Mouse (Mus musculus): Measurements from ENCODE around the gene S100b. TPM values are rescaled to one million over a fixed set of nuclear protein-coding genes. Genes with fewer than 3 reads are reported as not detected.

S100b gene
- polyA plus RNA-seq, 1 experiment from 2014 or later, result 0.20 TPM

DNA sequence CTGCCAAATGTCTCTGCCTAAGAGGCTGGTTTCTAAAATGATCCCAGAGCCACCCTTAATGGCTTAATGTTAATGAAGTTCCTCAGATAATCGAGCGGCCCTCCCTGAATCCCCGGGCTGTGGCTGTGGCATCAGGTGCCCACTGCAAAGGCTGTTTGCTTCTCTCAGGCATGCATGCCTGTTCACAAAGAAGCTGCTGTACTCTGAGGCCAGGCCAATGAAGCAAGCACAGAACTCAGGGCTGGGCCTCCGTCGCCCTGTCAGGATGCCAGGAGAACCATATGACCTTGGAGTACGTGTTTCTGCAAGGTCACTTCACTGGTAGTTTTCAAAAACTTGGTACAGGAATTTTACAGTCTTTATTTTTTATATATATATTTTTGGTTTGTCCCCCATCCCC, 2.0 kb downstream of the S100b start:
- H3K4me3 ChIP-seq (ENCODE audit: low read depth, low read length), result no peak overlapping the region
- H3K9ac ChIP-seq (ENCODE audit: low read length), result no peak overlapping the region
- 86% methylated on average over 6 of the region's 6 CpGs for WGBS
- ATAC-seq (ENCODE audit: low FRiP score) (no peak), DNase-seq (ENCODE audit: low spot score, missing footprints) (no peak)
- no peaks in the 10 kb centered on the region for H3K36me3 ChIP-seq (ENCODE audit: control insufficient read depth, insufficient read depth, low read length)
- H3K4me1 ChIP-seq (ENCODE audit: control insufficient read depth, insufficient read depth, low read length), result peaks cover 4% of the 10 kb centered on the region
- no peak overlapping the region for H3K27ac ChIP-seq (ENCODE audit: low read depth, low read length)
- H3K4me2 ChIP-seq, result no peak overlapping the region
- H3K9me3 ChIP-seq (ENCODE audit: control insufficient read depth, low read length), result no peaks in the 10 kb centered on the region
- no peaks in the 10 kb centered on the region for H3K27me3 ChIP-seq (ENCODE audit: control insufficient read depth, insufficient read depth, low read length)

DNA sequence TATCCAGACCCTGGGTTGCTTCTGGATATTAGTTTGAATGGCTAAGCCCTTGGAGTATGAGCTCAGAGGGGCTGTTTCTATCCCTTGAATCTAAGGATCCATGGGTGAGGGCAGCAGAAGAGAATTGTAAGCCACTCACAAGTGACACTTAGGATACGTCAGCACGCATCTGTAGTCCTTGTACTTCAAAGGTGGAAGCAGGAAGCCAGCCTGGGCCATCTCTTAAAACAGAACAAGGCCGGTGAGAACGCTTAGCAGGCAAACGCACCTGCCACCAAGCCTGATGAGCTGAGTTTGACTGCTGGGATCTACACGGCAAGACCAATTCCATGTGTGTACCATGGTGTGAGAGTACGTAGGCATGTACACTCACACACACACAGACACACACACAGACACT, 3.6 kb downstream of the S100b start:
- no peak for ATAC-seq (ENCODE audit: low FRiP score)

DNA sequence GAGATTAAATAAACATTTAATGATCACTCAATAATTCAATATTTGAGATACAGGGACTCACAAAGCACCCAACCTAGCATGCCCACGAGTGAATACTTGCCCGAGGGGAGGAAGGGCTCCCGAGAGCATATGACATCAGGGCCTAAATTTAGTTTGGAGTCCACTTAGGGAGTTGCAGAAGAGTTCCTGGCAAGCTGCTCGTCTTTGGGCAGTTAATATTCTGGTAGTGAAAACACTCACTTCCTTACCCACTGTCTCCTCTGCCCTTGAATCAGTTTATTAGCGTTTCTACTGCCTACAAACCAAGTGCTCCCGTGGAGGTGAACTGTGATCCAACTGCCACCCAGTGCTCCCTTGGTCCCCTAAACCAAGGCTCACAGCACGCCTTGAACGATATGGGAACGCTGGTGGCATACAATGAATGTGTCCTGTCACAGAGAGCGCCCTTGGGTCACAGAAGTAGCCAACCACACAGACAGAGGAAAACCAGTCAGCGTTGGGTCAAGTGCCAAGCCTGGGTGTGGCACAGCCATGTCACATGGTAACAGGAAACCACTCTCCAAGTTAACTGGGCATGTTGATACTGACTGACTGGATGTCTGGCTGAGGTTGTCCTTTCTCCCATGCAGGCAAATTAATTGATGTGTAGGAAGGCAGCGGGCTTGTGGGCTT, 4.2 kb downstream of the S100b start:
- 93% methylated on average over 12 of the region's 12 CpGs for WGBS
- Histone ChIP-seq H3K27me3 (ENCODE audit: control insufficient read depth, insufficient read depth, low read length) (no peaks in the 10 kb centered on the region), H3K4me2 (no peak overlapping the region), H3K9ac (ENCODE audit: low read length) (no peak overlapping the region), H3K4me1 (ENCODE audit: control insufficient read depth, insufficient read depth, low read length) (peaks cover 4% of the 10 kb centered on the region), H3K36me3 (ENCODE audit: control insufficient read depth, insufficient read depth, low read length) (no peaks in the 10 kb centered on the region), H3K4me3 (ENCODE audit: low read depth, low read length) (no peak overlapping the region), H3K27ac (ENCODE audit: low read depth, low read length) (no peak overlapping the region), H3K9me3 (ENCODE audit: control insufficient read depth, low read length) (no peaks in the 10 kb centered on the region)
- ATAC-seq (ENCODE audit: low FRiP score) (no peak), DNase-seq (ENCODE audit: low spot score, missing footprints) (no peak)

More for the DNA sequence above, 3.6 kb downstream of the S100b start:
- Histone ChIP-seq H3K27me3 (ENCODE audit: control insufficient read depth, insufficient read depth, low read length) (no peaks in the 10 kb centered on the region), H3K4me2 (no peak overlapping the region), H3K27ac (ENCODE audit: low read depth, low read length) (no peak overlapping the region), H3K4me1 (ENCODE audit: control insufficient read depth, insufficient read depth, low read length) (peaks cover 4% of the 10 kb centered on the region), H3K4me3 (ENCODE audit: low read depth, low read length) (no peak overlapping the region), H3K36me3 (ENCODE audit: control insufficient read depth, insufficient read depth, low read length) (no peaks in the 10 kb centered on the region), H3K9ac (ENCODE audit: low read length) (no peak overlapping the region), H3K9me3 (ENCODE audit: control insufficient read depth, low read length) (no peaks in the 10 kb centered on the region)
- no peak for DNase-seq (ENCODE audit: low spot score, missing footprints)
- 92% methylated on average over 7 of the region's 7 CpGs for WGBS

DNA sequence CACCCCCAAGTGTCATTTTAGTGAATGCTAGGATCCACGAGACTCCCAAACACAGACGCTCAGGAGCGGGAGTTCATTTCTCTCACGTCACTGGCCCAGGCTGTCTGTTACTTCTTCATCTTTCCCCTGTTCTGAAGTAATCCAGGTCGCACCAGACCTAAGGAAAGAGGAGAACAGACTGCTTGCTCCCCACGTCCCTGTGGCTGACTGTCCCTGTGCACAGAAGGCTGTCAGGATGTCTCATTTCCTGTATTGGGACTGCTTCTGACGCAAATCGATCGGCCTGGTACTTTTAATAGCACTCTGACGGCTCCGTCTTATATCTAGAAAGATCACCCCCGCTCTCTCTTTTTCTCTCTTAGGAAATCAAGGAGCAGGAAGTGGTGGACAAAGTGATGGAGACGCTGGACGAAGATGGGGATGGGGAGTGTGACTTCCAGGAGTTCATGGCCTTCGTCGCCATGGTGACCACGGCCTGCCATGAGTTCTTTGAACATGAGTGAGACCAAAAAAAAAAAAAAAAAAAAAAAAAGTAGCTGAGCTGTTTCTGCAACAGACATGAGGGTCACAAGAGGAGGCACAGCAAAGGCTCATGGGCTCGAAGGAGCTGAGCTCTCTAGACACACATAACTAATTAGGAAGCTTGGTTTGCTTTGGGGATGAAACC, 6.0 kb downstream of the S100b start:
- H3K4me3 ChIP-seq (ENCODE audit: low read depth, low read length), result no peak overlapping the region
- no peaks in the 10 kb centered on the region for H3K36me3 ChIP-seq (ENCODE audit: control insufficient read depth, insufficient read depth, low read length)
- ATAC-seq (ENCODE audit: low FRiP score) (no peak), DNase-seq (ENCODE audit: low spot score, missing footprints) (peak; percentile 85)
- H3K27ac ChIP-seq (ENCODE audit: low read depth, low read length), result no peak overlapping the region
- no peaks in the 10 kb centered on the region for H3K27me3 ChIP-seq (ENCODE audit: control insufficient read depth, insufficient read depth, low read length)
- H3K4me1 ChIP-seq (ENCODE audit: control insufficient read depth, insufficient read depth, low read length), result peaks cover 4% of the 10 kb centered on the region
- H3K9ac ChIP-seq (ENCODE audit: low read length), result no peak overlapping the region
- 73% methylated on average over 18 of the region's 18 CpGs for WGBS
- no peak overlapping the region for H3K4me2 ChIP-seq
- H3K9me3 ChIP-seq (ENCODE audit: control insufficient read depth, low read length), result no peaks in the 10 kb centered on the region

DNA sequence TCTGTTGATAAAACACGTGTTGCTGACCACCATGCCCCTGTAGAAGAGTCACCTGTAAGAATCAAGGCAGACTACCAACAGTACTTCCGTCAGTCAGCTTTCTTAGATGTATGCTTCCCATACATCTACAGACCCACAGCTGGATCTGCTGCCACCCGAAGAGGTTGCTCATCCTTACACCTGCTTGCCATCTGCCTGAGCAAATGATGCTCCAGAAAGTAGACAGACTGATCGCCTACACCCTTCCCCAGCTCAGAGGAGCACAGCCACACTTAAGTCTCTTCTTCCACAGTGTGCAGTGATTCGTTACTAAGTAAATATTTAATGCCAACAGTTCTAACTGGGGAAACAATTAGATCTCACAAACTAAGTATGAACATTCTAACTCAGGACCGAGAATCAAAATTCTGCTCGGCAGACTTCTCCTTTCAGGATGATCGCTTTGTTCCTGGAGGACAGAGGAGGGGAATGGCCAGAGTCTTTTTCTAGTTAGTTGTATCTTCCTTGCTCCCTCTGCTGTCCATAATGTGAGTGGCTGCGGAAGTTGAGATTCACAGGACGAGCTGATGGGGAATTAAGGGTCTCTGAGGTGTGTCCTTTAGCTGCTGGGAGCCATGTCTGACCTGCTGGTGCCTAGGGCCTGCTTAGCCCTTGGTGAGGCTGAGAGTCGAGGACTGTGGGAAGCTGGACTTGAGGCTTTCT, 6.9 kb downstream of the S100b start:
- Histone ChIP-seq H3K9me3 (ENCODE audit: control insufficient read depth, low read length) (no peaks in the 10 kb centered on the region), H3K27ac (ENCODE audit: low read depth, low read length) (no peak overlapping the region), H3K4me2 (no peak overlapping the region), H3K4me1 (ENCODE audit: control insufficient read depth, insufficient read depth, low read length) (peaks cover 4% of the 10 kb centered on the region), H3K27me3 (ENCODE audit: control insufficient read depth, insufficient read depth, low read length) (no peaks in the 10 kb centered on the region), H3K36me3 (ENCODE audit: control insufficient read depth, insufficient read depth, low read length) (no peaks in the 10 kb centered on the region), H3K4me3 (ENCODE audit: low read depth, low read length) (no peak overlapping the region), H3K9ac (ENCODE audit: low read length) (no peak overlapping the region)
- ATAC-seq (ENCODE audit: low FRiP score) (0 out of 2 replicates have a peak, but pooled peaks have one; percentile 35), DNase-seq (ENCODE audit: low spot score, missing footprints) (peak; percentile 88)
- WGBS, result 56% methylated on average over 11 of the region's 11 CpGs

DNA sequence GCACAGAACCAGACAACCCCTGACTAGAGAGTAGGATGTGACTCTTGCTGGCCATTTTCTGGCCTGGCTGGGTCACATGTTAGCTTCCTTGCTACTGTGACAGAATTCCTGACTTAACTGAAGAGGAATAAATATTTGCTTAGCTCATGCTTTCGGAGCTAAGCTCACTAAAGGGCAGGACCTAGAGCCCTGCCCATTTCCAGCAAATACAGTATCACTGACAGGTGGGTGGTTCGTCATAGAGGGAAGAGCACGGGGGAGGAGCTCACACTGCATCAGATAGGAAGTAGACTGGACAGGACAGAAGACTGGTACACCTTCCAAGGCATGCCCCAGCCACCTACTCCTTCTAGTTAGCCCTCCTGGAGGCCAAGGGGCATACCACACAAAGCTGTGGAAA, 7.8 kb downstream of the S100b start:
- no peaks in the 10 kb centered on the region for H3K36me3 ChIP-seq (ENCODE audit: control insufficient read depth, insufficient read depth, low read length)
- ATAC-seq (ENCODE audit: low FRiP score), result peak; percentile 27; the same call in 1 of the 2 replicates
- H3K9me3 ChIP-seq (ENCODE audit: control insufficient read depth, low read length), result no peaks in the 10 kb centered on the region
- no peak for DNase-seq (ENCODE audit: low spot score, missing footprints)
- H3K27me3 ChIP-seq (ENCODE audit: control insufficient read depth, insufficient read depth, low read length), result no peaks in the 10 kb centered on the region
- no peak overlapping the region for H3K27ac ChIP-seq (ENCODE audit: low read depth, low read length)
- no peak overlapping the region for H3K9ac ChIP-seq (ENCODE audit: low read length)
- peaks cover 4% of the 10 kb centered on the region for H3K4me1 ChIP-seq (ENCODE audit: control insufficient read depth, insufficient read depth, low read length)
- WGBS, result 83% methylated on average over 3 of the region's 3 CpGs
- H3K4me2 ChIP-seq, result no peak overlapping the region
- no peak overlapping the region for H3K4me3 ChIP-seq (ENCODE audit: low read depth, low read length)

DNA sequence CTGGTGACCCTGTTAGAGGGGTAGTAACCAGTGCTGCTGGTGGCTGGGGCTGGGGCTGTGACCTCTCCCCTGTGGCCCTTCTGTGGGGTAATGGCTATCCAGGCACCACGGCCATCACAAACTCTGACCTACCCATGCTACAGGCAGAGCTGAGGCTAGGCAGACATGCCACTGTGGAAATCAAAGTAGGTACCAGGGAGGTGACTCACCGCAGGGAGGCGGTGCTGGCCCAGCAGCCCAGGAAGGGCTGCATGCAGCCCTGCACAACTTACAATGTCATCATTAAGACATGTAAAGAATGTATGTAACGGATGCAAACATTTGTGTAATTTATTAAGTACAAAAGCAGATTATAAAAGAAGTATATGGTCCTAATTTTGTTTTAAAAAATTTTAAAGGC, 8.8 kb downstream of the S100b start:
- Histone ChIP-seq H3K36me3 (ENCODE audit: control insufficient read depth, insufficient read depth, low read length) (no peaks in the 10 kb centered on the region), H3K4me1 (ENCODE audit: control insufficient read depth, insufficient read depth, low read length) (peaks cover 4% of the 10 kb centered on the region), H3K4me2 (no peak overlapping the region), H3K4me3 (ENCODE audit: low read depth, low read length) (no peak overlapping the region), H3K27ac (ENCODE audit: low read depth, low read length) (no peak overlapping the region), H3K9me3 (ENCODE audit: control insufficient read depth, low read length) (no peaks in the 10 kb centered on the region), H3K27me3 (ENCODE audit: control insufficient read depth, insufficient read depth, low read length) (no peaks in the 10 kb centered on the region), H3K9ac (ENCODE audit: low read length) (no peak overlapping the region)
- ATAC-seq (ENCODE audit: low FRiP score) (no peak), DNase-seq (ENCODE audit: low spot score, missing footprints) (no peak)
- 69% methylated on average over 4 of the region's 4 CpGs for WGBS

DNA sequence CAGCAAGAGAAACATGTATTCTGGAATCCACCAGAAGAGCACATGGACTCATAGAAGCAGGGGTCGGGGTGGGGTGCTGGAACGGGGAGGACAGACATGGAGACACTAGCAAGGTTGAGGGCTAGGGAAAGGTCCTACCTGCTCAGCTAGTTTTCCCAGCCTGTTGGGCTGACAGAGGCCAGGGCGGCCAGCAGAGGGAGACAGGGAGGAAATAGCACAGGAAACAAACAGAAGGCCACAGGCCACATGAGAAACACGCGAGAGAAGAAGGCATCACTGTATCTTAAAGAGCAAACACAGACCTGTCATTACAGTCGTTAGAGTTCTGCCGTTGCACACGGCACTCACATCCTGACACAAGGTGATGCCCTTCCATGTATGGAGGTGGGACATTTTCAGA, 17.6 kb downstream of the S100b start:
- peak; percentile 88 for DNase-seq (ENCODE audit: low spot score, missing footprints)
- ATAC-seq (ENCODE audit: low FRiP score), result no peak
- no peak overlapping the region for H3K9ac ChIP-seq (ENCODE audit: low read length)
- no peak overlapping the region for H3K27ac ChIP-seq (ENCODE audit: low read depth, low read length)
- H3K4me3 ChIP-seq (ENCODE audit: low read depth, low read length), result no peak overlapping the region
- H3K9me3 ChIP-seq (ENCODE audit: control insufficient read depth, low read length), result no peaks in the 10 kb centered on the region
- 53% methylated on average over 8 of the region's 8 CpGs for WGBS
- H3K4me2 ChIP-seq, result no peak overlapping the region
- no peaks in the 10 kb centered on the region for H3K27me3 ChIP-seq (ENCODE audit: control insufficient read depth, insufficient read depth, low read length)
- no peaks in the 10 kb centered on the region for H3K4me1 ChIP-seq (ENCODE audit: control insufficient read depth, insufficient read depth, low read length)
- H3K36me3 ChIP-seq (ENCODE audit: control insufficient read depth, insufficient read depth, low read length), result peaks cover 7% of the 10 kb centered on the region

DNA sequence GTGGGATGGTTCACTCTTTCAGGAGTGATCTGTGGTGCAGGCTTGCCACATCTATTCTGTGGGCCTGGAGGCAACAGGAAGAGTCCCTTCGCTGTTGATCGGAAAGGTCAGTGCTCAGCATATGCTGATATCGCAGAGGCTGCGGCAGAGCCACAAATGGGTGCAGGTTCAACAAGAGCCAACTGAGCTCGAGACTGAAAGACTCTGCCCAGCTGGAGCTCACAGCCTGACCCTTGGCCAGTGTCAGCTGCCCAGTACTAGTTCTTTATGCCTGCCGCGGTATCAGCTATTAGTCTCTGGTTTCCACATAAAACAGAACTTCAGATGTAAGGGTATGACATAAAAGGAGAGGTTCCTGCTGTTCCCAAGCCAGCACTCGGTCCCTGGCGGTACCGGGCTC, 21.6 kb downstream of the S100b start:
- ATAC-seq (ENCODE audit: low FRiP score) (no peak), DNase-seq (ENCODE audit: low spot score, missing footprints) (no peak)
- H3K27me3 ChIP-seq (ENCODE audit: control insufficient read depth, insufficient read depth, low read length), result no peaks in the 10 kb centered on the region
- no peak overlapping the region for H3K4me2 ChIP-seq
- no peak overlapping the region for H3K9ac ChIP-seq (ENCODE audit: low read length)
- peaks cover 4% of the 10 kb centered on the region; the same call in 1 of the 2 replicates for H3K36me3 ChIP-seq (ENCODE audit: control insufficient read depth, insufficient read depth, low read length)
- no peak overlapping the region for H3K27ac ChIP-seq (ENCODE audit: low read depth, low read length)
- 85% methylated on average over 10 of the region's 10 CpGs for WGBS
- H3K4me1 ChIP-seq (ENCODE audit: control insufficient read depth, insufficient read depth, low read length), result no peaks in the 10 kb centered on the region
- no peaks in the 10 kb centered on the region for H3K9me3 ChIP-seq (ENCODE audit: control insufficient read depth, low read length)
- no peak overlapping the region for H3K4me3 ChIP-seq (ENCODE audit: low read depth, low read length)
